Mouse (Mus musculus): ENCODE data around the gene Anapc13.

Anapc13 gene

GRCm38 (mm10) chr9:102625983-102626838 lies at the start of gene Anapc13, which contains the start of gene Cep63:
TSS of gene Anapc13 (plus strand) at chr9:102626296.
TSS of gene Cep63 (minus strand) at chr9:102626534.
- DNase-seq (ENCODE audit: low read depth, low spot score), result peak; percentile 98

GRCm38 (mm10) chr9:102577480-102577879 lies 48.6 kb upstream of the Anapc13 start:
- peak; percentile 43 for DNase-seq (ENCODE audit: low read depth, low spot score)

- DNase-seq (ENCODE audit: low read depth, low spot score), result no peak
Measured at GRCm38 (mm10) chr9:102581921-102582469, 44.1 kb upstream of the Anapc13 start.

- no peak for DNase-seq (ENCODE audit: low read depth, low spot score)
Measured at GRCm38 (mm10) chr9:102587347-102587746, 38.7 kb upstream of the Anapc13 start.

- DNase-seq (ENCODE audit: low read depth, low spot score), result no peak
Measured at GRCm38 (mm10) chr9:102594667-102595393, 31.3 kb upstream of the Anapc13 start.

- DNase-seq (ENCODE audit: low read depth, low spot score), result no peak
Measured at GRCm38 (mm10) chr9:102595662-102596436, 30.2 kb upstream of the Anapc13 start.

GRCm38 (mm10) chr9:102601187-102601586 lies 24.9 kb upstream of the Anapc13 start:
- DNase-seq (ENCODE audit: low read depth, low spot score), result no peak

GRCm38 (mm10) chr9:102601666-102602065 lies 24.4 kb upstream of the Anapc13 start:
- no peak for DNase-seq (ENCODE audit: low read depth, low spot score)

- DNase-seq (ENCODE audit: low read depth, low spot score), result no peak
Measured at GRCm38 (mm10) chr9:102605162-102605561, 20.9 kb upstream of the Anapc13 start.

GRCm38 (mm10) chr9:102607471-102607870 lies 18.6 kb upstream of the Anapc13 start:
- no peak for DNase-seq (ENCODE audit: low read depth, low spot score)

- no peak for DNase-seq (ENCODE audit: low read depth, low spot score)
Measured at GRCm38 (mm10) chr9:102609221-102609620, 16.9 kb upstream of the Anapc13 start.

GRCm38 (mm10) chr9:102615071-102615470 lies 11.0 kb upstream of the Anapc13 start:
- no peak for DNase-seq (ENCODE audit: low read depth, low spot score)

- no peak for DNase-seq (ENCODE audit: low read depth, low spot score)
Measured at GRCm38 (mm10) chr9:102616267-102616666, 9.8 kb upstream of the Anapc13 start.

- no peak for DNase-seq (ENCODE audit: low read depth, low spot score)
Measured at GRCm38 (mm10) chr9:102621385-102621784, 4.7 kb upstream of the Anapc13 start.

- peak; percentile 84 for DNase-seq (ENCODE audit: low read depth, low spot score)
Measured at GRCm38 (mm10) chr9:102622192-102622857, 3.8 kb upstream of the Anapc13 start.

- DNase-seq (ENCODE audit: low read depth, low spot score), result no peak
Measured at GRCm38 (mm10) chr9:102622876-102623275, 3.2 kb upstream of the Anapc13 start.

GRCm38 (mm10) chr9:102623581-102623980 lies 2.5 kb upstream of the Anapc13 start:
- no peak for DNase-seq (ENCODE audit: low read depth, low spot score)

GRCm38 (mm10) chr9:102625401-102625982 lies 604 bp upstream of the Anapc13 start:
- peak; percentile 69 for DNase-seq (ENCODE audit: low read depth, low spot score)

GRCm38 (mm10) chr9:102626839-102627225 lies 736 bp downstream of the Anapc13 start:
- no peak for DNase-seq (ENCODE audit: low read depth, low spot score)

GRCm38 (mm10) chr9:102627442-102627841 lies 1.3 kb downstream of the Anapc13 start:
- no peak for DNase-seq (ENCODE audit: low read depth, low spot score)

- no peak for DNase-seq (ENCODE audit: low read depth, low spot score)
Measured at GRCm38 (mm10) chr9:102629052-102629451, 3.0 kb downstream of the Anapc13 start.

Data from CD4-positive, CD25-positive, alpha-beta regulatory T cell, adult 2 months (primary cell).